Mouse (Mus musculus): Measurements from ENCODE around the gene Rep15. TPM values are rescaled to one million over a fixed set of nuclear protein-coding genes. Genes with fewer than 3 reads are reported as not detected.

Gene Rep15
- polyA plus RNA-seq, 1 experiment from 2014 or later: 0.22 TPM

DNA sequence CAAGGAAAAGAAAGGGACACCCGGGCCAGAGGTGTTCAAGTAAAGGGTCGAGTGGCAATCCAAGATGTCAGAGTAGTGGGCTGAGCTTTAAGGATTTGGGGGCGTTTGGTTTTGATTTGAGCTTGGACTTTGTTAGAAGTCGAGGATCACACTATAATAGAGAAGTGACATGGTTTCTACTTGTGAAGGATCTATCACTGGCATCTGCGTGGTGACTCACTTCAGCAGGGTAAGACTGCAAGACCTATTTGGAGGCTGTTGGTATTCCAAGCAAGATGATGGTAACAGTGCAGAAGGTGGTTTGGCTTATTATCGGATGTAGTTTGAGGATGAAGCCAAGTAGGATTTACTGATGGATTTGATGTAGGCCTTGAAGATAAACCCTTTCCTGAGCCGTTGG, 11.2 kb downstream of the Rep15 start:
- Histone ChIP-seq H3K36me3 (ENCODE audit: control insufficient read depth, insufficient read depth) (peaks cover 5% of the 10 kb centered on the region), H3K9ac (ENCODE audit: low read depth, low read length) (peak overlapping the region; percentile 85), H3K27ac (ENCODE audit: low read length) (no peak overlapping the region), H3K9me3 (replicated peaks; ENCODE audit: control insufficient read depth, low read length) (no peaks in the 10 kb centered on the region; the same call in 1 of the 2 replicates), H3K4me3 (ENCODE audit: low read depth, low read length) (peak overlapping the region; percentile 86), H3K27me3 (ENCODE audit: control insufficient read depth, insufficient read depth, low read depth, low read length) (no peaks in the 10 kb centered on the region; the same call in 1 of the 2 replicates), H3K4me1 (ENCODE audit: control insufficient read depth, low read depth, low read length) (peaks cover 11% of the 10 kb centered on the region), H3K4me2 (ENCODE audit: low read depth, low read length) (peak overlapping the region; percentile 75)
- no peak for ATAC-seq (ENCODE audit: low read depth)
- 35% methylated on average over 7 of the region's 7 CpGs for WGBS (ENCODE audit: insufficient replicate concordance)

DNA sequence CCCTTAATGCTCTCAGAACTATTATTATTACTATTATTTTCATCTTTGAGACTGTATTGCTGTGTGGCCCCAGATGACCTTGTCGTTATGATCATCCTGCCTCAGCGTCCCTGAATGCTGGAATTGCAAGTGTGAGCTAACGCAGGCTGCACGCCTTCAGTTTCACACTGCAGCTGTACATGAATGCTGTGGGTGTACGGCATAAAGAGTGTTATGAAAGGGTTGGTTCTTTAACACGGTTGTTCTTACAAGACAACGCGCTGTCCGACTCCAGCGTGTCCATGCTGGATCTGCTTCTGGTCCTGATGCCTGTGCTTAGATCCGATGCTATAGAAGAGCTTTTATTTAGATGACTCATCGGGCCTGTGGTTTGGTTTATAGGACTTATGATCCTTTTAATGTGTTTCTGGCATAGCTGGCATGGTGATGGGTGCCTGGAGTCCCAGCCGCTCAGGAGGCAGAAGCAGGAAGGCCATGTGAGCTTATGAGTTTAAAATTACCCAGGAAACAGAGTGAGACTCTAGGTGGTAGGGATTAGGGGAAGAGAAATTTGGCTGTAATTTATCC, 16.9 kb downstream of the Rep15 start:
- peaks cover 15% of the 10 kb centered on the region for H3K36me3 ChIP-seq (ENCODE audit: control insufficient read depth, insufficient read depth)

DNA sequence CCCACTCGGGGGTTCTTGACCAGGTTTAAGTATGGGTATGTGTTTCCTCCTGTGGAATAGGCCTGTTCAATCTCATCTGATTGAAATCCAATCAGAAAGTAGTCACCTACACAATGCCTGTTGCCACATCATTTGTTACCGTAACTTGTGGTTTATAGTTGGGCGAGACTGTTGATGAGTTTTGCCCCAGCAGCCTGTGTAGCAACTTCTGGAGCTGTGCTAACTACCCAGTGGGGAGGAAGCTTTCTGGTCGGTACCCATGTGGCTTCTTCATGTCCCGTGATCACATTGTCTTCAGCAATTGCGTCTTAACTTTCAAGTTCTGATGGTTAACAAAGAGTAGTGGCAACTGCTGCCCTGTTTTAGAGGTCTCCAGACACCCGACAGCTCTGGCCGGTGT, 19.3 kb downstream of the Rep15 start:
- no peak overlapping the region for H3K9ac ChIP-seq (ENCODE audit: low read depth, low read length)
- H3K9me3 ChIP-seq (replicated peaks; ENCODE audit: control insufficient read depth, low read length): no peaks in the 10 kb centered on the region
- H3K36me3 ChIP-seq (ENCODE audit: control insufficient read depth, insufficient read depth): peaks cover 15% of the 10 kb centered on the region
- no peak overlapping the region for H3K27ac ChIP-seq (ENCODE audit: low read length)
- no peaks in the 10 kb centered on the region for H3K27me3 ChIP-seq (ENCODE audit: control insufficient read depth, insufficient read depth, low read depth, low read length)
- no peaks in the 10 kb centered on the region for H3K4me1 ChIP-seq (ENCODE audit: control insufficient read depth, low read depth, low read length)
- WGBS (ENCODE audit: insufficient replicate concordance): 70% methylated on average over 8 of the region's 8 CpGs
- ATAC-seq (ENCODE audit: low read depth): peak; percentile 44; the same call in 1 of the 2 replicates
- no peak overlapping the region for H3K4me2 ChIP-seq (ENCODE audit: low read depth, low read length)
- H3K4me3 ChIP-seq (ENCODE audit: low read depth, low read length): no peak overlapping the region

More for the DNA sequence above, 16.9 kb downstream of the Rep15 start:
- H3K9ac ChIP-seq (ENCODE audit: low read depth, low read length): no peak overlapping the region
- 85% methylated on average over 13 of the region's 13 CpGs for WGBS (ENCODE audit: insufficient replicate concordance)
- H3K9me3 ChIP-seq (replicated peaks; ENCODE audit: control insufficient read depth, low read length): no peaks in the 10 kb centered on the region
- H3K27ac ChIP-seq (ENCODE audit: low read length): no peak overlapping the region
- H3K4me1 ChIP-seq (ENCODE audit: control insufficient read depth, low read depth, low read length): no peaks in the 10 kb centered on the region
- H3K4me2 ChIP-seq (ENCODE audit: low read depth, low read length): no peak overlapping the region
- ATAC-seq (ENCODE audit: low read depth): no peak
- no peaks in the 10 kb centered on the region for H3K27me3 ChIP-seq (ENCODE audit: control insufficient read depth, insufficient read depth, low read depth, low read length)
- no peak overlapping the region for H3K4me3 ChIP-seq (ENCODE audit: low read depth, low read length)

DNA sequence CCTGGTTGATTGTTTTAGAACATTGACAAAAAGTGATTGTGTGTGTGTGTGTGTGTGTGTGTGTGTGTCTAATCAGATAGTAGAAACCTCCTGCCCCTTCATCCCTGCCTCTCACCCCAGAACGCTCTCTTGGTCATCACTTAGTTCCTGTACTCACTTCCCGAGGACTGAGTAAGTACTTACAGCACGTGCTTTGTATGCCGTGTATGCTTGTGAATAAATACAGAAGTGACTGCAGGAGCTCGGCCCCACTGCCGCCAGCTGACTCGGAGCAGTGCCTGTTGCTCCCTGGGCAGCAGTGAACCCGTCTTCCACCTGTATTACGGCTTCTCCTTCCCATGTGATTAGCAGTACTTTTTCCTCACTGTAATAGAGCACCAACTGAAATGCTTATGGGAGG, 20.1 kb downstream of the Rep15 start:
- Histone ChIP-seq H3K4me2 (ENCODE audit: low read depth, low read length) (no peak overlapping the region), H3K4me3 (ENCODE audit: low read depth, low read length) (no peak overlapping the region), H3K27me3 (ENCODE audit: control insufficient read depth, insufficient read depth, low read depth, low read length) (no peaks in the 10 kb centered on the region), H3K9me3 (replicated peaks; ENCODE audit: control insufficient read depth, low read length) (no peaks in the 10 kb centered on the region), H3K4me1 (ENCODE audit: control insufficient read depth, low read depth, low read length) (no peaks in the 10 kb centered on the region), H3K9ac (ENCODE audit: low read depth, low read length) (no peak overlapping the region), H3K27ac (ENCODE audit: low read length) (no peak overlapping the region), H3K36me3 (ENCODE audit: control insufficient read depth, insufficient read depth) (peaks cover 15% of the 10 kb centered on the region)
- WGBS (ENCODE audit: insufficient replicate concordance): 75% methylated on average over 9 of the region's 9 CpGs
- no peak; the same call in 1 of the 2 replicates for ATAC-seq (ENCODE audit: low read depth)

DNA sequence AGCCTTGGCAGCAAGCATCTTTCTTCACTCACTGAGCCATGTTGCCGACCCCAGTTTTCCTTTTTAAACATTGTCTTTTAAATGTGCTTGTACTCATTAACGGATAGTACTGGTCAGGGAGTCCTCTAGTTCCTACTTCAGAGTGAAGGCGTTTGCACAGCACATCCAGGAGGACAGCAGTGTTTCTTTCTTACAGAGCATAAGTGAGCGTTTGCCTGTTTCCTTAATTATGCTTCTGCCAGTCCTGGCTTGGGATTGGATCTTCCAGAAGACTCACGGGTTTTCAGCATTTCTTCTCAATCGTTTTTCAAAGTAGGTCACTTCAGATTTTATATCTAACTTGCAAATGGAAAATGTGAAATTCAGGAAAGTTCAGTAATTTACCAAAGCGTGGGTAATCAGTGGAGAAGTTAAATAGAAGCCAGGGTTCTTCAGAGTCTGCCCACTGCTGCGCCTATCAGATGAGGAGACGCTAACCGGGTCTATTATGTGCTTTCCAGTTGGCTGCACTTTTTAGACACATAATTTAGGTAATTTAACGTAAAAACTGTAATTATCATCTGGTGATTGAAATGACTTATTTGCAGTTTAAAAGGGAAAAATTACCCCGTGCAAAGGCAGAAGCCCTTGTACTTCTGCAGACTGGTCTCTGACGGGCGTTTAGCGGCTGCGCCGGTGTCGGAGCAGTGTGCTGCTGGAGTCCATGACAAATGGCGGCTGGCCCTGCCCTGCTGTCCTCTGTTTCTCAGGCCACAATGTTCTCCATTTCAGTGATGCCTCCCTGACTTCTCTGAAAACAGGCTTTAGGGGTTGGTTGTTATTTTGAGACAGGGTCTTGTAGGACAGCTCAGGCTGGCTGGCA, 21.6 kb downstream of the Rep15 start:
- peaks cover 9% of the 10 kb centered on the region for H3K36me3 ChIP-seq (ENCODE audit: control insufficient read depth, insufficient read depth)
- H3K27me3 ChIP-seq (ENCODE audit: control insufficient read depth, insufficient read depth, low read depth, low read length): no peaks in the 10 kb centered on the region
- no peaks in the 10 kb centered on the region for H3K4me1 ChIP-seq (ENCODE audit: control insufficient read depth, low read depth, low read length)
- ATAC-seq (ENCODE audit: low read depth): no peak
- H3K4me2 ChIP-seq (ENCODE audit: low read depth, low read length): no peak overlapping the region
- H3K9ac ChIP-seq (ENCODE audit: low read depth, low read length): no peak overlapping the region
- H3K27ac ChIP-seq (ENCODE audit: low read length): no peak overlapping the region
- H3K4me3 ChIP-seq (ENCODE audit: low read depth, low read length): no peak overlapping the region
- 80% methylated on average over 19 of the region's 19 CpGs for WGBS (ENCODE audit: insufficient replicate concordance)
- H3K9me3 ChIP-seq (replicated peaks; ENCODE audit: control insufficient read depth, low read length): no peaks in the 10 kb centered on the region

DNA sequence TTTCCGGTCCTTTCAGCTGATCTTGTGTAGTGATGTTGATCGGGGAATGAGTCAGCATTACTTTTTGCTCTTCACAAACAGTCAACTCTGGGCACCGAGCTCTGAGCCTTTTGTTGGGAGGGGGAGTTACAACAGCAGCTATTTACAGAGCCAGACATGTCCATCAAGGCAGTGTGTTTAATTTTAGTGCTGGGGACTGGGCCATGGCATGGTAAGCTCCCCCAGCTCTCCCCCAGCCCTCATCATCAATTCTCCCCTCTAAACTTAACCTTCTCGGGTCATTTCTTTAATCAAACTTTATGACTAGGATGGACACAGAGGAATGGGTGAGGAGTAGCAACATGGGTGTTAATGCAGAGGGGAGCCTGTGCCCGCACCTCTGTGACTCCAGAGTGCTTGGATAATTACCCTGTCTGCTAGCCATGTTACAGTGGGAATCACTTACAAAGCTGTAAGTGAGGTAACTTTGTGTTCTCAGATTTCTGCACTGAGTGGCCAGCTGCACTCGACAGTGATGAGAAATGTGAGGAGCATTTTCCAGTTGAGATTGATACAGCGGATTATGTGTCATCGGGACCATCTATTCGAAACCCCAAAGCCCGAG, 23.1 kb downstream of the Rep15 start:
- 69% methylated on average over 10 of the region's 10 CpGs for WGBS (ENCODE audit: insufficient replicate concordance)
- no peak for ATAC-seq (ENCODE audit: low read depth)
- Histone ChIP-seq H3K27me3 (ENCODE audit: control insufficient read depth, insufficient read depth, low read depth, low read length) (no peaks in the 10 kb centered on the region), H3K27ac (ENCODE audit: low read length) (no peak overlapping the region), H3K4me3 (ENCODE audit: low read depth, low read length) (no peak overlapping the region), H3K36me3 (ENCODE audit: control insufficient read depth, insufficient read depth) (no peaks in the 10 kb centered on the region; the same call in 1 of the 2 replicates), H3K9me3 (replicated peaks; ENCODE audit: control insufficient read depth, low read length) (no peaks in the 10 kb centered on the region), H3K4me2 (ENCODE audit: low read depth, low read length) (no peak overlapping the region), H3K4me1 (ENCODE audit: control insufficient read depth, low read depth, low read length) (no peaks in the 10 kb centered on the region), H3K9ac (ENCODE audit: low read depth, low read length) (no peak overlapping the region)

DNA sequence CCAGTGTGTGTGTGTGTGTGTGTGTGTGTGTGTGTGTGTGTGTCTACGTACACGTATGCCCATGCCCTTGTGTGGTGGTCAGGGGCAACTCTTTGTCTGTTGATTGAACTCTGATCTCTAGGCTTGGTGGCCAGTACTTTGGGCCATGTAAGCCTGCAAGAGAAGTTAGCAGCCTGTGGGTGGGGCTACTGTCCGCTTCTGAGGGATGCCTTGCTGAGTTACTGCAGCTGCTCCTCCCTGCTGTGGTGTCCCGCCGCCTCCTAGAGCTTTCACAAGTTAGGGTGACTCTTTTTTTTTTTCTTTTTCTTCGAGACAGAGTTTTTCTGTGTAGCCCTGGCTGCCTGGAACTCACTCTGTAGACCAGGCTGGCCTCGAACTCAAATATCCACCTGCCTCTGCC, 26.9 kb downstream of the Rep15 start:
- H3K27ac ChIP-seq (ENCODE audit: low read length): no peak overlapping the region
- no peak for ATAC-seq (ENCODE audit: low read depth)
- peaks cover 3% of the 10 kb centered on the region for H3K36me3 ChIP-seq (ENCODE audit: control insufficient read depth, insufficient read depth)
- H3K9ac ChIP-seq (ENCODE audit: low read depth, low read length): no peak overlapping the region
- H3K4me1 ChIP-seq (ENCODE audit: control insufficient read depth, low read depth, low read length): no peaks in the 10 kb centered on the region
- no peaks in the 10 kb centered on the region for H3K9me3 ChIP-seq (replicated peaks; ENCODE audit: control insufficient read depth, low read length)
- WGBS (ENCODE audit: insufficient replicate concordance): 65% methylated on average over 7 of the region's 7 CpGs
- H3K4me3 ChIP-seq (ENCODE audit: low read depth, low read length): no peak overlapping the region
- no peak overlapping the region for H3K4me2 ChIP-seq (ENCODE audit: low read depth, low read length)
- H3K27me3 ChIP-seq (ENCODE audit: control insufficient read depth, insufficient read depth, low read depth, low read length): no peaks in the 10 kb centered on the region

DNA sequence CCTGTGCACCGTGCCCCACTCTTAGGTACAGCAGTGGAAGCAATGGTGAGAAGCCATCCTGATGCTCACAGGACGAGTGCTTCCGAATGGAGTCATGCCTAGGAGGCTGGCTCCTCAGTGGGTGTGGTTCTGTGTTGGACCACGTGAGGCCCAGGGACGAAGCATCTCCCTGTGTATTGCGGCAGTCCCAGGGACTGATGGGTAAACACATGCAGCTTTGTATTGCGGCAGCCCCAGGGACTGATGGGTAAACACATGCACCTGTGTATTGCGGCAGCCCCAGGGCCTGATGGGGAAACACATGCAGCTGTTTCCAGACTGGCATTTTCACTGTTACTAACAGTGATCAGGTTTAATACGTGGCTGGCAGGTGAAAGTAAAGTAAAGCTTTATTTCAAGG, 29.2 kb downstream of the Rep15 start:
- no peak overlapping the region for H3K4me2 ChIP-seq (ENCODE audit: low read depth, low read length)
- H3K9ac ChIP-seq (ENCODE audit: low read depth, low read length): no peak overlapping the region
- peaks cover 3% of the 10 kb centered on the region for H3K36me3 ChIP-seq (ENCODE audit: control insufficient read depth, insufficient read depth)
- no peaks in the 10 kb centered on the region for H3K9me3 ChIP-seq (replicated peaks; ENCODE audit: control insufficient read depth, low read length)
- ATAC-seq (ENCODE audit: low read depth): no peak
- H3K27me3 ChIP-seq (ENCODE audit: control insufficient read depth, insufficient read depth, low read depth, low read length): no peaks in the 10 kb centered on the region
- H3K4me3 ChIP-seq (ENCODE audit: low read depth, low read length): no peak overlapping the region
- H3K27ac ChIP-seq (ENCODE audit: low read length): no peak overlapping the region
- WGBS (ENCODE audit: insufficient replicate concordance): 74% methylated on average over 9 of the region's 9 CpGs
- no peaks in the 10 kb centered on the region for H3K4me1 ChIP-seq (ENCODE audit: control insufficient read depth, low read depth, low read length)

DNA sequence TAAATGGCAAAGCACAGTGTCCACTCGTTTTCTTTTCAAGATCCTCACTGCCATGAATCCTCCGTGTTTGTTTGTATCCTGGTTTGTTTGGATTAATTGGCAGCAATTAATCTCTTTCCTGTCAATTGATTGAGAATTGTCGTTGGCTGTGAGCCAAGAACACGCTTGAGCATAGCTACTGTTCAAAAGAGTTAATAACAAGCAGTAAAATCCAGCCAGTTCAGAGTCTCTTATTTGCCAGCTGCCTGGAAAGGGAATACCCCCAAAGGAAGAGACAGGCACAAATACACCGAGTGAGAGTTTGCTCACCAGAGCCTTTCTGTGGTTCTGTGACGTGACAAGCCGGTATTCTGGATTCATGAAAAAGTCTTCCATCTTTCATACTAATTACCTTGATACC, 29.6 kb downstream of the Rep15 start:
- Histone ChIP-seq H3K4me3 (ENCODE audit: low read depth, low read length) (no peak overlapping the region), H3K27ac (ENCODE audit: low read length) (no peak overlapping the region), H3K4me1 (ENCODE audit: control insufficient read depth, low read depth, low read length) (no peaks in the 10 kb centered on the region), H3K36me3 (ENCODE audit: control insufficient read depth, insufficient read depth) (peaks cover 3% of the 10 kb centered on the region), H3K9ac (ENCODE audit: low read depth, low read length) (no peak overlapping the region), H3K27me3 (ENCODE audit: control insufficient read depth, insufficient read depth, low read depth, low read length) (no peaks in the 10 kb centered on the region), H3K4me2 (ENCODE audit: low read depth, low read length) (no peak overlapping the region), H3K9me3 (replicated peaks; ENCODE audit: control insufficient read depth, low read length) (no peaks in the 10 kb centered on the region)
- WGBS (ENCODE audit: insufficient replicate concordance): 74% methylated on average over 7 of the region's 7 CpGs
- no peak for ATAC-seq (ENCODE audit: low read depth)
